Mouse (Mus musculus) adrenal gland, adult 8-10 months (tissue): ENCODE results near the gene Ssh2. TPM values are rescaled to one million over a fixed set of nuclear protein-coding genes. Genes with fewer than 3 reads are reported as not detected.

ENCODE experiments used
- total RNA-seq, 4 experiments: library from RNA; stranded (reverse); gene quantifications; 2 replicates each; pipeline ENCODE4 v1.2.4; 2022

The Ssh2 gene
- total RNA-seq, 4 experiments from 2014 or later, result 14.8 to 23.1 (median 18.3) TPM

Other genes starting within 250 kb of the Ssh2 start
- 10 to 100 TPM; 43.3 to 74.0 (median 65.5) TPM for gene Slc6a4, start 217.7 kb upstream of the Ssh2 start, total RNA-seq
- 10 to 100 TPM; 15.6 to 25.9 (median 20.2) TPM for gene Nsrp1, start 137.9 kb upstream of the Ssh2 start, total RNA-seq
- under 1 TPM; 0.30 to 0.59 (median 0.32) TPM for gene Efcab5, start 27.3 kb upstream of the Ssh2 start, total RNA-seq
- gene Coro6, start 246.1 kb downstream of the Ssh2 start, total RNA-seq, result 1 to 10 TPM in 3 of 4 experiments, under 1 TPM in 1; 0.73 to 6.4 (median 3.8) TPM